Mouse (Mus musculus): Measurements from ENCODE around the gene Kcnj9. TPM values are rescaled to one million over a fixed set of nuclear protein-coding genes. Genes with fewer than 3 reads are reported as not detected.

The Kcnj9 gene
- polyA plus RNA-seq, 1 experiment from 2014 or later = not detected

DNA sequence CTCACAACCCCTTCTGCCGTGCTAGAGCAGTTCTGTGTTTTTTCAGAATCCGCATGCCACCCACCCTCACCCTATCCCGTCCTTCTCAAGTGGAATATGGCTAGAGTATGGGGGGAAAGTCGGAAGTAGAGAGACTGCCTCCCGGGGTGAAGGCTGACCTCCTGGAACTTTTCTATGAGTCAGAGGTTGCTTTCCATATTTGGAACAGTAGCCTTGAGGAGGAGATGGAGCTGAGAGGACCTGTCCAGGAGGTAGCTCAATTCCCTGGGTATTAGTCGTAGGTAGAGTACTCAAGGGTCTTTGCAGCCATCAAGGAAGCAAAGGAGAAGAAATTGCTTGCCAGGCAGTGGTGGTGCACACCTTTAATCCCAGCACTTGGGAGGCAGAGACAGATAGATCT is 22.9 kb upstream of the Kcnj9 start:
- Histone ChIP-seq H3K27ac (ENCODE audit: low read length) (no peak overlapping the region), H3K36me3 (ENCODE audit: control insufficient read depth, insufficient read depth) (no peaks in the 10 kb centered on the region), H3K27me3 (ENCODE audit: control insufficient read depth, insufficient read depth, low read length) (peaks cover 15% of the 10 kb centered on the region), H3K4me1 (ENCODE audit: control insufficient read depth, insufficient read depth, low read length) (peaks cover 3% of the 10 kb centered on the region; the same call in 1 of the 2 replicates), H3K4me2 (ENCODE audit: low read depth, low read length) (no peak overlapping the region), H3K9me3 (replicated peaks; ENCODE audit: control insufficient read depth, low read length) (no peaks in the 10 kb centered on the region), H3K9ac (ENCODE audit: low read length) (no peak overlapping the region), H3K4me3 (ENCODE audit: low read length) (no peak overlapping the region)
- WGBS = 55% methylated on average over 6 of the region's 6 CpGs
- no peak for ATAC-seq (replicated peaks; ENCODE audit: extremely low read depth, insufficient read depth, low FRiP score)

DNA sequence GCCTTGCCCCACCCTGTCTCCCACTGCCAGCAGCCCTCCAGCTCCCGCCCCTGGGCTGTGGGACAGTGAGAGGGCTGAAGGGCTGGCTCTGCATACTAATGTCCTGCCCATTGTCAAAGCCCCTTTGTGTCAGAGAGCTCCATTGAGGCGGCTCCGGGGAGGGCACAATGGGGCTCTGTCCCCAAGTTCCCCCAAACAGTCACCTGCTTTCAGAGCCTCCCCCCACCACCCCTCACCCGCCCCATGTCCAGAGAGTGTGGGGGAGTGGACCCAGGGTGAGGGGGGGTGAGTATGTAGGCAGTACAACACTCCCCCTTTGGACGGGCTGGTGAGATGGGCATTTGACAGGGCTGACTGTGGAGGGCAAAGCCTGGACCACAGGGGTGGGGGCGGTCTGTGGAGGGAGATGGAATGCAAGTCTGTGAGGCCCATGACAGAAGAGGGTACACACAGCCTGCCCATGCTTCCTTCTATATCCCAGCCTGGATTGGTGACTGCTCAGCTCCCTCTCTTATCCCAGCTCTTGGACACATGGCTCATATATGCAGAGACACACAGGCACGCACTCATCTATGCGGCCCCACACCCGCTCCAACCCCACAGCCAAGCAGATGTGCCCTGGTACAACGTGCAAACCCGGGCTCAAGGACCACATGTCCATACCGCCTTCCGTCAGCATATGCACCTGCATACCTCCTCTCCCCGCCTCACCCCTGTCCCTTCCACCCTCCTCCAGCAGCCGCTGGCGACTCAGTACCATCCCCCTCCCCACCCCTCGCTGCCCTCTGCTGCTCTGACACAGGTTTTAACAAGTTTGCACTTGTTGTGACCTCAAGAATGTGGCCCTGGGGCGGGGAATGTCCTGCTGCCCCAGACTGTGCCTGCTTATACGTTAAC is 21.0 kb upstream of the Kcnj9 start:
- Histone ChIP-seq H3K27me3 (ENCODE audit: control insufficient read depth, insufficient read depth, low read length) (peaks cover 15% of the 10 kb centered on the region), H3K9ac (ENCODE audit: low read length) (no peak overlapping the region), H3K27ac (ENCODE audit: low read length) (no peak overlapping the region), H3K4me1 (ENCODE audit: control insufficient read depth, insufficient read depth, low read length) (peaks cover 3% of the 10 kb centered on the region; the same call in 1 of the 2 replicates), H3K4me2 (ENCODE audit: low read depth, low read length) (0 out of 2 replicates have a peak overlapping the region, but pooled peaks have one; percentile 0), H3K4me3 (ENCODE audit: low read length) (no peak overlapping the region), H3K36me3 (ENCODE audit: control insufficient read depth, insufficient read depth) (no peaks in the 10 kb centered on the region), H3K9me3 (replicated peaks; ENCODE audit: control insufficient read depth, low read length) (no peaks in the 10 kb centered on the region)
- WGBS = 16% methylated on average over 18 of the region's 19 CpGs
- ATAC-seq (replicated peaks; ENCODE audit: extremely low read depth, insufficient read depth, low FRiP score) = no peak; the same call in 1 of the 2 replicates

DNA sequence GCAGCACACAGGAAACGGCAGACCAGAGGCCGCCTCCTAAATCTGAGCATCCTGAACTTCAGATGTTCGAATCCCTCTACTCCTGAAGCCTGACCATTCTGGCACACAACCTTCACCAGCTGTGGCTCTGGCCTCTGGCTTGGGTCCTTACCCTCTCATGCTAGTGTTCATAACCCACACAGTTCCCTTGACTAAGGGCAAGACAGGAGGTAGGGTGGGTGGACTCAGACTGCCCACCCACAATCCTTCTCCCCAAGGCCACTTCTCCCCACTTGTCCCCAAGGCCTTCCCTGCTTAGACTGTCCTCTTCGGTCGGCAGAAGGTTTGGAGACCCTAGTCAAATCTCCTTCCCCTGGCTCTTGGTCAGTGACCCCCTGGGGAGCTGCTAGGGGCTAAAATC is 20.4 kb upstream of the Kcnj9 start:
- no peak overlapping the region for H3K27ac ChIP-seq (ENCODE audit: low read length)
- no peak for ATAC-seq (replicated peaks; ENCODE audit: extremely low read depth, insufficient read depth, low FRiP score)
- H3K9ac ChIP-seq (ENCODE audit: low read length) = no peak overlapping the region
- H3K36me3 ChIP-seq (ENCODE audit: control insufficient read depth, insufficient read depth) = no peaks in the 10 kb centered on the region
- H3K9me3 ChIP-seq (replicated peaks; ENCODE audit: control insufficient read depth, low read length) = no peaks in the 10 kb centered on the region
- peaks cover 15% of the 10 kb centered on the region for H3K27me3 ChIP-seq (ENCODE audit: control insufficient read depth, insufficient read depth, low read length)
- 72% methylated on average over 5 of the region's 5 CpGs for WGBS
- no peak overlapping the region for H3K4me3 ChIP-seq (ENCODE audit: low read length)
- H3K4me1 ChIP-seq (ENCODE audit: control insufficient read depth, insufficient read depth, low read length) = peaks cover 3% of the 10 kb centered on the region; the same call in 1 of the 2 replicates
- no peak overlapping the region for H3K4me2 ChIP-seq (ENCODE audit: low read depth, low read length)

DNA sequence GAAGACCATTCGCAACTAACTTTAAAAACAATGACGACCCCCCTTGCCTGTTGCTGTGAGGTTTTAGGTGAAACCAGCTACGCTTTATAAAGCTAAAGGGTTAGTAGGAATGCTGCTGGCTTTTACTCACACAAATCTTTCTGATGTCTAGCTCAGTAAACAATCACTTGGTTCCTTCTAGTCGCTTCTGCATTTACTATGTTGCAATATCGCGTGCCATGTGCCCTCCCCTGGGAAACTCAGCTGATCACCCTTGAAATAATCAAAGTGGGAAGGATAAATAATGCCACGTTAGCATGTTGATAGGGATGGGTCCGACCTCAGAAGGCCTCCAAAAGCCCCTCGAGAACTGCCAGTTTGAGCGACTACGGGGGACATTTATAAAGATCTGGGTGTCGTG is 18.3 kb upstream of the Kcnj9 start:
- 80% methylated on average over 12 of the region's 12 CpGs for WGBS
- H3K4me3 ChIP-seq (ENCODE audit: low read length) = no peak overlapping the region
- H3K27ac ChIP-seq (ENCODE audit: low read length) = no peak overlapping the region
- no peak for ATAC-seq (replicated peaks; ENCODE audit: extremely low read depth, insufficient read depth, low FRiP score)
- H3K4me2 ChIP-seq (ENCODE audit: low read depth, low read length) = no peak overlapping the region
- H3K4me1 ChIP-seq (ENCODE audit: control insufficient read depth, insufficient read depth, low read length) = peaks cover 3% of the 10 kb centered on the region; the same call in 1 of the 2 replicates
- H3K9me3 ChIP-seq (replicated peaks; ENCODE audit: control insufficient read depth, low read length) = no peaks in the 10 kb centered on the region
- no peaks in the 10 kb centered on the region for H3K36me3 ChIP-seq (ENCODE audit: control insufficient read depth, insufficient read depth)
- no peak overlapping the region for H3K9ac ChIP-seq (ENCODE audit: low read length)
- H3K27me3 ChIP-seq (ENCODE audit: control insufficient read depth, insufficient read depth, low read length) = peaks cover 21% of the 10 kb centered on the region

DNA sequence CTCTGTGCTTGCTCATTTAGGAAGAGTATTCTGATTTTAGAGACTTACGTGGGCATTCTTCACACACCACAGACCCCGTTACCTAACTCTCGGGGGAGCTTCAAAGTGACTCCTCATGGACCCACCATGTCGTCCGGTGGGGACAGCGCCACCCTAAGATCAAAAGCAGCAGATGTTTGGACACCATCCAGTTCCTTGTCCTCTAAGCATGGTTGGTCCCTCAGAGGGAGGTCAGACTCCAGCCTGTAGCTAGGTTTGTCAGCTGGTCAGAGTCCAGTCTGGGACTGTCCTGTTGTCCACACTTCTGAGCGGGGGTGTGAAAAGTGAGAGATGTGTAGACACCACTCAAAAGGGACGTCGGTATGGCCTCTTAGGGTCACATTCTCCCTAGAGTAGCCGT is 17.6 kb upstream of the Kcnj9 start:
- Histone ChIP-seq H3K9me3 (replicated peaks; ENCODE audit: control insufficient read depth, low read length) (no peaks in the 10 kb centered on the region), H3K9ac (ENCODE audit: low read length) (no peak overlapping the region), H3K27me3 (ENCODE audit: control insufficient read depth, insufficient read depth, low read length) (peaks cover 27% of the 10 kb centered on the region), H3K36me3 (ENCODE audit: control insufficient read depth, insufficient read depth) (no peaks in the 10 kb centered on the region), H3K4me1 (ENCODE audit: control insufficient read depth, insufficient read depth, low read length) (peaks cover 3% of the 10 kb centered on the region; the same call in 1 of the 2 replicates), H3K4me2 (ENCODE audit: low read depth, low read length) (no peak overlapping the region), H3K4me3 (ENCODE audit: low read length) (no peak overlapping the region), H3K27ac (ENCODE audit: low read length) (no peak overlapping the region)
- no peak for ATAC-seq (replicated peaks; ENCODE audit: extremely low read depth, insufficient read depth, low FRiP score)
- WGBS = 77% methylated on average over 10 of the region's 10 CpGs

DNA sequence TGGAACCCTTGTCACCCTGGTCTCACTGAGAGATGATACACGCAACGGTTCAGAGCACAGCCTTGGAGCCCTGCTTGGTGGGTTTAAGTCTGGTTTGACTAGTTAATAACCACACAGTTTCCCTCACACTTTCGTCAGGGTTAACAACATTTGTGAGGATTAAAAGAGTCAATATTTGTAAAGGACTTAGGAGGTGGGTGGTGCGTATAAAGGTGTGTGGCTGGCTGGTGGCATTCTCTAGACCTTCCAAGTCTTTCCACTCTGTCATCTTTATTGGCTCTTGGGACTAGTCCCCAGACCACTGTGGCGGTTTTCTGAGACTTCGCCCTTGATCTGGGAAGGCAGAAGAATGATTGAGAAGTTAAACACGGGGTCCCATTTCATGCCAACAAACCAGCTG is 15.7 kb upstream of the Kcnj9 start:
- Histone ChIP-seq H3K9ac (ENCODE audit: low read length) (no peak overlapping the region), H3K27ac (ENCODE audit: low read length) (no peak overlapping the region), H3K27me3 (ENCODE audit: control insufficient read depth, insufficient read depth, low read length) (peaks cover 31% of the 10 kb centered on the region), H3K4me3 (ENCODE audit: low read length) (no peak overlapping the region), H3K36me3 (ENCODE audit: control insufficient read depth, insufficient read depth) (no peaks in the 10 kb centered on the region), H3K9me3 (replicated peaks; ENCODE audit: control insufficient read depth, low read length) (no peaks in the 10 kb centered on the region), H3K4me2 (ENCODE audit: low read depth, low read length) (no peak overlapping the region), H3K4me1 (ENCODE audit: control insufficient read depth, insufficient read depth, low read length) (peaks cover 11% of the 10 kb centered on the region)
- 69% methylated on average over 7 of the region's 7 CpGs for WGBS
- ATAC-seq (replicated peaks; ENCODE audit: extremely low read depth, insufficient read depth, low FRiP score) = no peak

DNA sequence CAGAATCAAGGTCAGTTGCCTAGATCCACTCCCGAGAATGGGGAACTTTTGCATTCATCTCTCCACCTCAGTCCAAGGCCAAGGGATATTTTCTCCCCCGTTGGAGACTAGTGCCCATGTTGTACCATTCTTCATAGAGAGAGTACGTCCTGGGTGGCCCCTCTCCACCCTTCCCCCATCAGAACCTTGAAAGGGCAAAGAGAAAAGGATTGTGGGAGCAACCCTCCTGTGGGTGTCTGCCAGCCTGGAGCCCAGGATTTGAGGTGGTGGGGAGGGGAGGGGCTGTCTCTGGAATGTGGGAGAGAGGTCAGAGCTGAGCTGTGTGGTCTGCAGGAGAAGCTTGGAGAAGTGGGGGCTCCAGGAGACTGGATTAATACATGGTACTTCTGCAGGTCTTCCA is 14.8 kb upstream of the Kcnj9 start:
- Histone ChIP-seq H3K36me3 (ENCODE audit: control insufficient read depth, insufficient read depth) (no peaks in the 10 kb centered on the region), H3K27me3 (ENCODE audit: control insufficient read depth, insufficient read depth, low read length) (peaks cover 38% of the 10 kb centered on the region), H3K4me3 (ENCODE audit: low read length) (no peak overlapping the region), H3K27ac (ENCODE audit: low read length) (no peak overlapping the region), H3K4me1 (ENCODE audit: control insufficient read depth, insufficient read depth, low read length) (peaks cover 11% of the 10 kb centered on the region), H3K9me3 (replicated peaks; ENCODE audit: control insufficient read depth, low read length) (no peaks in the 10 kb centered on the region), H3K4me2 (ENCODE audit: low read depth, low read length) (no peak overlapping the region), H3K9ac (ENCODE audit: low read length) (no peak overlapping the region)
- WGBS = 45% methylated on average over 3 of the region's 3 CpGs
- no peak for ATAC-seq (replicated peaks; ENCODE audit: extremely low read depth, insufficient read depth, low FRiP score)

DNA sequence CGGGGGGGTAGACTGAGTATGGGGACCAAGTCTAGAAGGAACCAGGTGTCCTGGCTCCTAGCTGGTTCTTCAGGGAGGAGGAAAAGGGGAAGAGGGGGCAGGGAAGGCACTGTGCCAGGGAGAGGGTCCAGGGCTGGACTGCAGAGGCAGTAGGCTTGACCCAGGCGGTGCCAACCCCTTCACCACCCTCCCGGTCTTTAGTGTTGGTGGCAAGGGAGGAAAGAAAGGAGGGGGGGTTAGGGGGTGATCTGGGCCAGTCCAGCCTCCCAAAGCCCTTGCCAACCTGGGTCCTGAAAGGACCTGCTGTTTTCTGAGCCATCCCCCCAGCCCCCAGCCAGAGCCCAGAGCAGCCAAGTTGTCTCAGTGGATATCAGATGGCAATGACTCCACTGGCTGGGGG is 13.6 kb upstream of the Kcnj9 start:
- no peak overlapping the region for H3K4me3 ChIP-seq (ENCODE audit: low read length)
- H3K27me3 ChIP-seq (ENCODE audit: control insufficient read depth, insufficient read depth, low read length) = peaks cover 38% of the 10 kb centered on the region
- H3K9me3 ChIP-seq (replicated peaks; ENCODE audit: control insufficient read depth, low read length) = no peaks in the 10 kb centered on the region
- H3K36me3 ChIP-seq (ENCODE audit: control insufficient read depth, insufficient read depth) = no peaks in the 10 kb centered on the region
- no peak overlapping the region for H3K4me2 ChIP-seq (ENCODE audit: low read depth, low read length)
- H3K9ac ChIP-seq (ENCODE audit: low read length) = no peak overlapping the region
- ATAC-seq (replicated peaks; ENCODE audit: extremely low read depth, insufficient read depth, low FRiP score) = no peak
- WGBS = 77% methylated on average over 3 of the region's 3 CpGs
- H3K4me1 ChIP-seq (ENCODE audit: control insufficient read depth, insufficient read depth, low read length) = peaks cover 11% of the 10 kb centered on the region
- H3K27ac ChIP-seq (ENCODE audit: low read length) = no peak overlapping the region

DNA sequence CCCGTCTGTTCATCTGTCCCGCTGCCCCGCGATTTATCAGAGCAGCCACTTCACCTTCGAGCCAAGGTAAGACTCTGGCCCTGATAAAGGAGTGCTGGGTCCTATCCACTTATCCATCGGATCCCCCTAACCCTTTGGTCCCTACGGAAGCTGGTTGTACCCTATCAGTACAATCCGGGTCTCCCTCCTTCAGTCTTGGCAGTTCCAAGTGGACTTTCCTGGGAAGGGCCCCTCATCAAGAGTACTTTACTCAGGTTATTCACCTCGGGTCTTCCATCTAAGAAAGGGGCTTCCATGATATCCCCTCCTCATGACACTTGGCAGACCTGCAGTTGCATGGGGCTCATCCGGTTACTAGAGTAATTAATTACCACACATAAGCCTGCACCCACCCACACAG is 12.3 kb upstream of the Kcnj9 start:
- 11% methylated on average over 10 of the region's 10 CpGs for WGBS
- H3K9me3 ChIP-seq (replicated peaks; ENCODE audit: control insufficient read depth, low read length) = no peaks in the 10 kb centered on the region
- peaks cover 11% of the 10 kb centered on the region for H3K4me1 ChIP-seq (ENCODE audit: control insufficient read depth, insufficient read depth, low read length)
- H3K36me3 ChIP-seq (ENCODE audit: control insufficient read depth, insufficient read depth) = no peaks in the 10 kb centered on the region
- peak overlapping the region; percentile 55 for H3K4me3 ChIP-seq (ENCODE audit: low read length)
- peaks cover 40% of the 10 kb centered on the region for H3K27me3 ChIP-seq (ENCODE audit: control insufficient read depth, insufficient read depth, low read length)
- no peak for ATAC-seq (replicated peaks; ENCODE audit: extremely low read depth, insufficient read depth, low FRiP score)
- peak overlapping the region; percentile 86 for H3K4me2 ChIP-seq (ENCODE audit: low read depth, low read length)
- no peak overlapping the region for H3K27ac ChIP-seq (ENCODE audit: low read length)
- no peak overlapping the region for H3K9ac ChIP-seq (ENCODE audit: low read length)
